Mouse (Mus musculus) inflammation-experienced regulatory T-cells, adult 6 months (primary cell): ENCODE data around the gene Cdh3. TPM values are rescaled to one million over a fixed set of nuclear protein-coding genes. Genes with fewer than 3 reads are reported as not detected.
A peak's percentile ranks its signal among the peaks of the same experiment; 100 is the strongest.

Experiments used
- ATAC-seq: one replicate; pipeline ENCODE4 v1.8.0; 2017
- polyA plus RNA-seq, 3 experiments: library from polyadenylated mRNA; unstranded; fragments of 100-300 nt; shearing (Covaris generic); gene quantifications; one replicate each; pipeline ENCODE4 v1.2.1; 2017

The Cdh3 gene
- polyA plus RNA-seq, 3 experiments from 2014 or later: not detected

GRCm38 (mm10) chr8:106527241-106528036 is 16.7 kb downstream of the Cdh3 start:
- no peak for ATAC-seq

GRCm38 (mm10) chr8:106528596-106529249 is 18.0 kb downstream of the Cdh3 start:
- no peak for ATAC-seq

- no peak for ATAC-seq
Measured at GRCm38 (mm10) chr8:106529885-106530482, 19.3 kb downstream of the Cdh3 start.

- no peak for ATAC-seq
Measured at GRCm38 (mm10) chr8:106530566-106530965, 19.9 kb downstream of the Cdh3 start.

GRCm38 (mm10) chr8:106533709-106534108 is 23.0 kb downstream of the Cdh3 start:
- ATAC-seq: no peak

- ATAC-seq: no peak
Measured at GRCm38 (mm10) chr8:106534449-106534848, 23.8 kb downstream of the Cdh3 start.

GRCm38 (mm10) chr8:106535448-106535847 is 24.8 kb downstream of the Cdh3 start:
- no peak for ATAC-seq

- no peak for ATAC-seq
Measured at GRCm38 (mm10) chr8:106539193-106539592, 28.5 kb downstream of the Cdh3 start.

GRCm38 (mm10) chr8:106541002-106541401 is 30.3 kb downstream of the Cdh3 start:
- ATAC-seq: no peak

- ATAC-seq: no peak
Measured at GRCm38 (mm10) chr8:106543043-106543442, 32.4 kb downstream of the Cdh3 start.

GRCm38 (mm10) chr8:106545149-106545548 is 34.5 kb downstream of the Cdh3 start:
- ATAC-seq: no peak

- ATAC-seq: no peak
Measured at GRCm38 (mm10) chr8:106546746-106547145, 36.1 kb downstream of the Cdh3 start.

GRCm38 (mm10) chr8:106548366-106548936 is 37.8 kb downstream of the Cdh3 start:
- ATAC-seq: no peak

- ATAC-seq: no peak
Measured at GRCm38 (mm10) chr8:106550906-106551305, 40.2 kb downstream of the Cdh3 start.

- no peak for ATAC-seq
Measured at GRCm38 (mm10) chr8:106554011-106554410, 43.3 kb downstream of the Cdh3 start.

- ATAC-seq: no peak
Measured at GRCm38 (mm10) chr8:106556068-106556645, 45.5 kb downstream of the Cdh3 start.

- ATAC-seq: no peak
Measured at GRCm38 (mm10) chr8:106559844-106560243, 49.2 kb downstream of the Cdh3 start.

GRCm38 (mm10) chr8:106561097-106561865 is 50.6 kb downstream of the Cdh3 start:
- ATAC-seq: peak; percentile 91

- peak; percentile 75 for ATAC-seq
Measured at GRCm38 (mm10) chr8:106563691-106564182, 53.0 kb downstream of the Cdh3 start.

- no peak for ATAC-seq
Measured at GRCm38 (mm10) chr8:106569006-106569405, 58.3 kb downstream of the Cdh3 start.

GRCm38 (mm10) chr8:106570386-106570785 is 59.7 kb downstream of the Cdh3 start:
- no peak for ATAC-seq
